Mouse (Mus musculus): ENCODE results near the gene Dmgdh. TPM values are rescaled to one million over a fixed set of nuclear protein-coding genes. Genes with fewer than 3 reads are reported as not detected.

Gene Dmgdh
- polyA plus RNA-seq (2017; shearing (Covaris generic)) = not detected

DNA sequence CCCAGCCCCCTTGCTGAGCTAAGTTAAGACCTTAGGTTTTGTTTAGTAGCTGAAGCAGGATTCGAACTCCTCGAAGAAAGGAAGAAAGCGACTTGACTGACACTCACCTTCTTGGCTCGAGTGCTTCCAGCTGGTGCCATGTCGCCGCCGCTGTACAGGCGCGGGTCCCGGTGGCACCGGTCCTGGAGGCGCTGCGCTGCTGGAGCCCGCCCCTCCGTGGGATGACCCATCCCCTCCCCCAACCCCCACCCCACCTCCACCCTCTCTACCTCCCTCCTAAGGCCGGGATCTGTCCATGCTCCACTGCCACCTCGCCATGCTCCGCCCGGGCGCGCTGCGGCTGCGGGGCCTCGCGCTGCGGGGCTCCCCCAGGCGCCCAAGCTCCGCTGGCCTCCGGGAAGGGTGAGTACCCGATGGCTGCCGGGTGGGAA, at the start of gene Dmgdh, which contains the start of gene Bhmt2:
Gene Dmgdh (plus strand): TSS at position 303 of the 431 bp plus-strand sequence.
Gene Bhmt2 (minus strand): TSS at position 172 of the 431 bp plus-strand sequence.

GRCm38 (mm10) chr13:93637282-93638245, 36.7 kb upstream of the Dmgdh start, which contains the start of gene Bhmt:
Gene Bhmt (minus strand): TSS chr13:93637961.

GRCm38 (mm10) chr13:93771588-93772278, 97.5 kb downstream of the Dmgdh start, which contains the start of gene Arsb:
Gene Arsb (plus strand): TSS chr13:93771630.

Other genes starting within 250 kb of the Dmgdh start
- 102 TPM for gene Jmy, start 174.6 kb upstream of the Dmgdh start, polyA plus RNA-seq (2017; shearing (Covaris generic))
- gene Bhmt, start 36.5 kb upstream of the Dmgdh start, polyA plus RNA-seq (2017; shearing (Covaris generic)) = 0.20 TPM
- not detected for gene Bhmt2, start 131 bp upstream of the Dmgdh start, polyA plus RNA-seq (2017; shearing (Covaris generic))
- 25.5 TPM for gene Arsb, start 97.2 kb downstream of the Dmgdh start, polyA plus RNA-seq (2017; shearing (Covaris generic))

Measured in effector memory CD4-positive, alpha-beta T cell, adult 7 months (primary cell).